Mouse (Mus musculus): ENCODE results near the gene Mmp11. TPM values are rescaled to one million over a fixed set of nuclear protein-coding genes. Genes with fewer than 3 reads are reported as not detected.
A peak's percentile ranks its signal among the peaks of the same experiment; 100 is the strongest.

The Mmp11 gene
- polyA plus RNA-seq, 1 experiment: 5.3 TPM

DNA sequence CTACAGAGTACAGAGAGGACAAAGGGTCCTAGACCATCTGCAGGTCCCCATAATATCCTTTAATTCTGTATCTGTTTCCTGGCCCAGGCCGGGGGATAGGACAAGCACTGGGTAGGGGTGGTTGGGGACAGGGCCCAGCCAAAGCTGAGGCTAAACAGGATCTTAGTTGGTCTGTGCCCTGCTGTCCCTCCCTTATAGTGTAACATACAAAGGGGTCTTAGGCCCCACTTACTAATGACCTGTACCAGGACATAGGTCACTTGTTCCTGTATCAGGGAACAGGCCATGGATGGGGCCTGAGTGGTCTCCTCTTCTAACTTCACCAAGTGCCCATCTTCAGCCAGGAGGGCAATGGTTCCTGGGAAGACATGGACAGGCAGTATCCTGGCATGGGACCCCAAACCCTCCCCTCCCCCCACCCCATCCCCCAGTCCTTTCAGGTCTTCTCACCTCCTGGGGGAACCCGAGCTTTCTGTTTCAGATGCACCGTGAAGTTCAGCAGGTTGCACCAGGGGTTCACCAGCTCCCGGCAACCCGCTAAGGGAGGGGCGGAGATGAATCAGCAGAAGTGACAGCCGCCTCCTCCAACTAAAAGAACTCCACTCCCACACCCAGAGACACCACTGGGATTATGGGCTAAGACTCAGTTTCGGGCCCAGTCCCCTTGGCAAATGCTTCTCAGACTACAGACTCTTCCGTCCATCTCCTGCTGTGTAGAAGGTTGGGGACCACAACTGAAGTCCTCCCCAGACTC is 3.4 kb upstream of the Mmp11 start:
- no peak for DNase-seq (ENCODE audit: low read depth, low spot score)
- WGBS: 64% methylated on average over 9 of the region's 9 CpGs

DNA sequence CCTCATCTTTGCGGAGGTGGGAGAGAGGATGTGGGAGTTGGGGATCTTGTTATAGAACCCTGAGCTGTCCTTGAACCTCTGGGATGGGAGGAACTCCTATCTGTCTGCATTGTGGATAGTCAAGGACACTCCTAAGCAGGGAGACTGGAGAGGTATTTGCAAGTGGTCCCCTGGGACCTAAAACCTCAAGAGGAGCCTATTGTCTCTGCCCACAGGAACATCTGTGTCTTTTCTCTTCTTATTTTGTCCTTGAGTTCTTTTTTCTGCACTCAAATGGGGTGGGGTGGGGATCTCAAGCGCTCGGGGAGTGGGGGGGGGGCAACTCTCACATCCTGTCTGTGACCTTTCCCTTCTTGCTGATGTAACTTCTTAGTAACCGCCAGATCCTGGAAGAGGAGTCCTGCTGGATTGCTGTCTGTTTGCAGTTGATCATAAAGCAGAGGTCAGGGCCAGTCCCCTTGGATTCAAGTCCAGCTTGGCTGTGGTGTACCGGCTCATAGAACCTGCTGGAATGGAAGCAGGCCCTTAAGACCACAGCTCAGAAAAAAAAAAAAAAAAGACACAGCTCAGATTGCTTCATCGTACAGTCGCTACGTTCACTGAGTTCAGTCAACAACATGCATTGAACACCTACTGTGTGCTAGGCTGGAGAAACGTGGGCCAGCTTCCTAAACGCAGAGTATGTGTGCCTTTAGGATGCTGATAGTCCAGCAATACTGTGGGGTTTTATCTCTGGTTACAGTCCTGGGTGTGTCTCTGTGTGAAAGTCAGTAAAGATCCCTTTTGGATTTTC is 1.8 kb upstream of the Mmp11 start:
- 54% methylated on average over 10 of the region's 10 CpGs for WGBS
- DNase-seq (ENCODE audit: low read depth, low spot score): no peak

DNA sequence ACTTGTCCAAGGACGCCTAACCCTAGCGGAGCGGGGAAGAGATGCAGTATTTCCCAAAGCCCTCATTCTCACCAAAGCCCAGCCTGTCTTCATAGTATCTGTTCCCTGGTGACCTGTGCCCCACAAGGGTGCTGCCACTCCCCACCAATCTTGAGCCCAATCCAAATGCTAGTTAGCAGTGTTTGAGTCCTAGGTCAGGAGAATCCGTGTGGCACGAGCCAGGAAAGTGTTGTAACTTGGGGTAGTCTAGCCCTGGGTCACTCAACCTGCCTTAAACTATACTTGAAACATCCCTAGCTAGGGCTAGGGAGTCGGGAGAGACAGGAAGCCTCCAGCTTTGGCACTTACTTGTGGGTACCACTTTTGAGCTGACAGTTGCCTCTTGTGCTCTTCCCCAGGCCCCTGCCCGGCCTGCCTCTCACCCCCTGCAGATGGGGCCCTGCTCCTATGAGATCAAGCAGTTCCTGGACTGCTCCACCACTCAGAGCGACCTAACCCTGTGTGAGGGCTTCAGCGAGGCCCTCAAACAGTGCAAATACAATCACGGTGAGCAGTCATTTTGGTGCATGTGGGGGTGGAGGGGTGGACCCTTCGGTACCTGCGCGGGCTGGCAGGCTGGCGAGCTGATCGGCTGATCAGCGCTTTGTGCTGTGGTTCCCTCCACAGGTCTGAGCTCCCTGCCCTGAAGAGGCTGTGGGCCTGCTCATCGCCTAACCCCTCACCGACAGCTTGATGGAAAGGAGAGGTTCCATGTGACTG is 792 bp upstream of the Mmp11 start:
- no peak for DNase-seq (ENCODE audit: low read depth, low spot score)
- 52% methylated on average over 18 of the region's 18 CpGs for WGBS

DNA sequence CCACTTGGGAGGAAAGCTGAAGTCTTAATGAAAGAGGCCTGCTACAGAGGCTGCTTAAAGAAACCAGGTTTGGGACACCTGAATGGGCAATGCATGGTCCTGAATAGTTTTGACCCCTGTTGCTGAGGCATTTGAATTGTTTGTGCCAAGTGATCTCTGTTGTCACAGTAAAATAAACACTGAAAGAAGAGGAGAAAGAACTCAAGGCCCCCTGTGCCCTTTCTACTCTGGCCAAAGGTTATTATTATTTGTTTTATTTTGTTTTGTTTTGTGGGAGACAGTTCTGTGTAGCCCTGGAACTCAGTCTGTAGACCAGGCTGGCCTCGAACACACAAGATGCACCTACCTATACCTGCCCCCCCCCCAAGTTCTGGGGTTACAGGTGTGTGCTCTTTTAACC is 1.3 kb downstream of the Mmp11 start:
- 60% methylated on average over 1 of the region's 1 CpGs for WGBS
- DNase-seq (ENCODE audit: low read depth, low spot score): no peak

DNA sequence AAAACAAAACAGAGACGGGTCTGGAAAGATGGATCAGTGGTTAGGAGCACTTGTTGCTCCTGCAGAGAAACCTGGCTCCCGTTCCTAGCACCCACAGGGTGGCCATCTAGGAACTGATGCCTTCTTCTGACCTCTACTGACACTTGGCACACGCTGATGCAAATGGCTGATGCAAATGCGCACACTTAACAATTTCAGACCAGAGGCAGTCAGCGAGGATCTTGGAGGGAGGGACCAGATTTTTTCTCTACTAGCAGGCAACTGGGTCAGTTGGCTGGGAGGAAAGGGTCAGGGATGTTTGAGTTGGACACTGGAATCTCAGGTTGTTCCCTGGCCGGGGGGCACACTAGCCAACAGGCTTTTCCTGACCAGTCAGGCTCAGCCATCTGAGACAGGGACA is 3.4 kb downstream of the Mmp11 start, which contains the start of gene Chchd10:
Chchd10 (plus strand) TSS at position 240 of the 400 bp plus-strand sequence.
- 68% methylated on average over 6 of the region's 6 CpGs for WGBS

DNA sequence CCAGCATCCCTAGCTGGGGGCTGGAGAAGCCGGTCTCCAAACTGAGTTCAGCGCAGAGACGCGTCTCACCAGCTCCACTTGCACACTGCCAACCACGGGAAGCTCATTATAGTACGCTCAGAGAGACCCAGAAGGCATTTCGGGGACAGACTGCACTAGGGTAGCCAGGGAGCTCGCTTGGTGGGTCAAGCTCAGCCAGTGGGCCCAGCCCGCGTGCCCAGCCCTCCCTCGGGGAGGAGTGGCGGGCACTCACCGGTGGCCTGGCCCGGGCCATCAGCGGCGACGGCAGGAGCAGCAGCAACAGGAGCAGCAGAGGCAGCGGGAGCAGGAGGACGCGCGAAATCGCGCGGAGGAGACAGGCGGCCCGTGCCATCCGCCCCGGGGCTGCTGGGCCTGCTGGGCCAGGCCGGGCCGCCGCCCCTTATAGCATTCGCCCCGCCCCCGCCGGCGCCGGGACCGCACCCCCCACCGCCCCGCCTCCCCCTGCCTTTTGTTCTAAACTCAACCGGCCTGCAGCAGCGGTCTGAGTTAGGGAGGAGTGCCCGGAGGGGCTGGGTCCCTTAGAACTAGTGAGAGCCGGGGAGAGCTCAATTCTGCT is 4.1 kb downstream of the Mmp11 start:
- WGBS: 5% methylated on average over 44 of the region's 44 CpGs

More for the DNA sequence above, 3.4 kb downstream of the Mmp11 start, which contains the start of gene Chchd10:
- no peak for DNase-seq (ENCODE audit: low read depth, low spot score)

DNA sequence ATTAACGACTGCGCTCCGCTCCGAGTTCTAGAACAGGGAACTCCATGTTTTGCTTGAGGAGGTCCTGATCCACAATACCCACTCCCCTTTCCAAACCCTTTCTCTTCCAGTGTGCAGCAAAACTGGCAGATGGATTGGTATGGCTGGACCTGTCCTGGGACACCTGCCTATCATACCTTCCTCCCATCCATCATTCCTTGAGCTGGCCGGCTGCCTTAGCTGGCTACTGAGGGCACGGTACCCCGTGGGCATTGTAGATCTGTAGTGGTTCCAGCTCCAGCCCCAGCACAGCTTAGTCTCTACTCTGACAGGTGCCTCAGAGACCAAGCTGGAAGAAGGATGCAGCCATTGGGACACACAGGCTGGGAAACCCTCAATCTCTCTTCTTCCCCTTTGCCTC is 5.0 kb downstream of the Mmp11 start:
- no peak for DNase-seq (ENCODE audit: low read depth, low spot score)
- WGBS: 36% methylated on average over 7 of the region's 7 CpGs

More for the DNA sequence above, 4.1 kb downstream of the Mmp11 start:
- DNase-seq (ENCODE audit: low read depth, low spot score): no peak

DNA sequence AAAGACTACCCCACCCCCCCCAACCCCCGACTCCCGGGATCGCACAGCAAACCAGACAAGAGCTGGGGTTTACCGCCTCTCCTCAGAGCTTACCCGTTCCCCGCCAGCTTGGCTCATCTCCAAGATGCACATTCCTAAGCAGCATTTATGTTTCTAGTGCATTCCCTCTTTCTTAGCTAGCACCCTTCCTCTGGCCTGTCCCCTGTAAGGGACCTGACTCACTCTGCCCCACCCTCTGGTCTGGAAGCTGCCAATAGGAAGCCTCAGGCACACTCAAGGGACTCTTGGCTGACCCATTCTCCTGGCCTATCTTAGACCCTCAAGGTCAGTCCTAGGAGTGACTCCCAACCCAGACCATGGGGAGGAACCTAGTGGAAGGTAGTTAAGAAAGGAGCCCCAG is 6.0 kb downstream of the Mmp11 start:
- WGBS: 9% methylated on average over 6 of the region's 6 CpGs
- no peak for DNase-seq (ENCODE audit: low read depth, low spot score)

DNA sequence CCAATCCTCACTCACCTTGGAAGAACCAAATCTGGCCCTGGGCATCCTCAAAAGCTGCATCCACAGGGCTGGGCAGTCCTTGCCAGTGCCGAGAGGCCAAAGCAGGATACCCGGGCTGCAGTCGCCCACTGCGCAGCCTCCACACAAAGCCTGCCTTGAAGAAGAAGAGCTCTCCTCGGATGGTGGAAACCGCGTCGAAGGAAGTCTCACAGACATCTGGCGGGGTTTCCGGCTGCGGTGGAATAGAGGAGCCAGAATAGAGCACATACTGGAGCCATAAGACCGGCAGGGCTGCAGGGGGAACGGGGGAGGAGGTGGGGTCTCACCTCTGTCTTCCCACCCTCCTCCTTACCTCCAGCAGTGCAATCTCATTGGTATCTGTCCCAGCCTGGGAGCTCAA is 9.9 kb downstream of the Mmp11 start:
- WGBS: 90% methylated on average over 13 of the region's 13 CpGs
- DNase-seq (ENCODE audit: low read depth, low spot score): no peak

DNA sequence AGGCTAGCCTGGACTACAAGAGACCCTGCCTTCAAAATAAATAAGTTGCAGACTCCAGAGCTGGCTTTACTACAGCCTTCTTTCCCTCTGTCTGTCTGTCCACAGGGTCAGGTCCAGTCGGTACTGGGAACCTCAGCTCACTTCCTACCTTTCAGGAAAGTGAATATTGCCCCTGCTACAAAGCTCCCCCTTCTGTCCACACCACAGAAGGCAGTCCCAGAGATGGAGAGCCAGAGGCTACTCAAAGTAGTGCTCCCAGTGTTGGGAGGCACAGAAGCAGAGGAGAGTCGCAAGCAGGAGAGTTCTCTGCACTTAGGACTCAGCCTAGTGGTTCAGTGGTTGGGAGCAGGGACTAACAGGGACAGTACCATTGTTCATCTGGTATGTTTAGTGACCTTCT is 12.0 kb downstream of the Mmp11 start:
- DNase-seq (ENCODE audit: low read depth, low spot score): no peak
- WGBS: 53% methylated on average over 2 of the region's 2 CpGs

DNA sequence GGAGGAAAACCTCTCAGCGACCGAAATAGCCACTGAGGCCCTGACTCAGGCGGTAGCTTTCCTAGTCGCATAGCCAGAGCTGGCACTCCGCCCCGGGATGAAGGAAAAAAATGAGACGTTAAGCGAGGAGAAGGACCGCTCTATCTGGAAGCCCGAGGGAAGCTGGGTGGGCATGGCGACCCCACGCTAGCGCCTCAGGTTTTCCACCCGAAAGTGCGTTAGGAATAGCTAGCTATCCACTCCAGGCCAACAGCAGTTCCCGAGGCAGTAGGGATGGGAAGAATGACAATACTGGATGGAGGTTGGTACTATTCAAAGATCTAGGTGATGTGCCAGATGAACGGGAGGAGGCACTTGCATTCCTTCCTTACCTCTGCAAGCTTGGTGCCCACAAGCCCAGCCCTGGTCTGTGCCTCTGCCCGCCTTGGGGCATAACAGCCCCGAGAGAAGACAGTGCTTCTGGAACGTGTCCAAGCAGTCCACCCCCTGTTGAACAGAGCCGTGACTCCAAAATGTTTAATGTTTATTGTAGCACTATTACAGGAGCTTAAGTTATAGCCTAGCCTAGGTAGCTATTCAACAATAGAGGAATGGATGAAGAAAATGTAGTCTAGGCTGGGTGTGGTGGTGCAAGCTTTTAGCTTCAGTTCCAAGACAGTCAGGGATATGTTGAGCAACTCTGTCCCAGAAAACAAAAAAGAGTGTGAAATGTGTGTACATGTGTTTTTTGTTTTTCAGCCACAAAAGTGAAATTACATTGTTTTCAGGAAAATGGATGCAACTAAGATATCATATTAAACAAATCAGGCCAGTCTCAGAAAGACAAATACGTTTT is 14.4 kb downstream of the Mmp11 start:
- DNase-seq (ENCODE audit: low read depth, low spot score): no peak
- 4% methylated on average over 22 of the region's 22 CpGs for WGBS

DNA sequence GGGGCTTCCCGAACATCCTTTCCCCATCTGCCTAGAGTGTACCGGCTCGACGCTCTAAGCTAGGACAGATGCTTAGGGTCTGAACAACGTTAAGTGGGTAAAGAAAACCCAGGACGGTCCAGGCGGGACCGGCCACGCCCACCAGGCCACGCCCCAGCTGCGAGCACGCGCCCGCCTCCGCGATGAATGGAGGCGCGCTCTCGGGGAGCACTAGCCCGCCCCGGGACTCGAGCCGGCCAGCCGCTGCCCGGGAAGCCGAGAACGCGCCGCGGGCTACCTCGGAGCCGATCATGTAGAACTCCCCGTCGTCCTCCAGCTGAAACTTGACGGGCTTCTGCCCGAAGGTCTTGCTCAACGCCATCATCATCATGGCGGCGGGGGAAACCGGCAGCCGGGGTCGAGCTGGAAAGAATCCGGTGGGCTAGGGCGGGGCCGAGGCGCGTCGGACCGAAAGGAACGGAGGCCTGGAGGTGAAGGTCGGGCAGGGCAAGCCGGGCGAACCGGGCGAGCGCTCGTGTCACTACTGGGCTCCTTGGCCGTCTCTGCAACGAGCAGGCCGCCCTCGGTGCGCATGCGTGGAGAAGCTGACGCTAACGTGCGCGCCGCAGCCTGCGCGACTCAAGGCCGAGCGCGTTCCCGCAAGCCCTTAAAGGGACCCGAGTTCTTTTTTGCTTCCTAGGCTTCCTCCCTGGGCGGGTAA is 15.1 kb downstream of the Mmp11 start, which contains the start of gene Smarcb1:
Smarcb1 (minus strand) TSS at position 592 of the 700 bp plus-strand sequence.
- DNase-seq (ENCODE audit: low read depth, low spot score): peak; percentile 84
- WGBS: under 1% methylated on average over 76 of the region's 76 CpGs

DNA sequence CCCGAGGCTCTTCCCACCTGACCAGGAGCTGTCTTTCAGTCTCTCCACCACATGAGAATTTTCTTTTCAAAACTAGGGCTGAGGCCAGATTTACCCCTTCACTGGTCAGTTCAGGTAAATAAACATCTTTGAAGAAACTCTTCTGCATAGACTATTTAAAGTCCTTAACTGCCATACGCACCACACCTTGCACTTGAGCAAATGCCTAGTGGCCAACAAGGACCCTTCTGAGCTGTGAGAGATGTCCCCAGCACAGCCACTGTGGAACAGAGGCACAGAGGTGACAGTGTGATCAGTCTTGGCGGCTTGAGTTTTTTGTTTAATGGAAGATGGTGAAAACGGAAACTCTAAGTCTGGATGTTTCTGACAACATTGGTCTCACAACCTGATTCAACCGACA is 17.3 kb downstream of the Mmp11 start:
- no peak for DNase-seq (ENCODE audit: low read depth, low spot score)
- WGBS: 81% methylated on average over 5 of the region's 5 CpGs

DNA sequence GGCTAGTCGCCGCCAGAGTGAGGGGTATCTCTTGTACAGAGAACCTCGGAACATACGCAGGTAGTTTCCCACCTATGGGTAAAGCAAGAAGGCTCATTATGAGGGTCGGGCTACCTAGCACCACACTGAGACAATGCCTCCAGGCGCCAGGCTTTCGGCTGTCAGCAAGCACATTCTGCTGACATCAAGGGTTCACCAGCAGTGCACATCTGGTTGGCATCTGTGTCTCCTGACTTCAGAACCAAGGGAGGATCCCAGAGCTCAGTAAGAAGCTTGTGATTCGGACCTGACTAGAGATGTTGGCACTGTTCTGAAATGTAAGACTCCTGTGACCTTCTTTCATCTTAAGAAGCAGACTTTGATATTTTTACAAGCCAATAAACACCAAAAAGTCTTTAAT is 19.5 kb downstream of the Mmp11 start:
- DNase-seq (ENCODE audit: low read depth, low spot score): no peak
- 81% methylated on average over 8 of the region's 8 CpGs for WGBS

DNA sequence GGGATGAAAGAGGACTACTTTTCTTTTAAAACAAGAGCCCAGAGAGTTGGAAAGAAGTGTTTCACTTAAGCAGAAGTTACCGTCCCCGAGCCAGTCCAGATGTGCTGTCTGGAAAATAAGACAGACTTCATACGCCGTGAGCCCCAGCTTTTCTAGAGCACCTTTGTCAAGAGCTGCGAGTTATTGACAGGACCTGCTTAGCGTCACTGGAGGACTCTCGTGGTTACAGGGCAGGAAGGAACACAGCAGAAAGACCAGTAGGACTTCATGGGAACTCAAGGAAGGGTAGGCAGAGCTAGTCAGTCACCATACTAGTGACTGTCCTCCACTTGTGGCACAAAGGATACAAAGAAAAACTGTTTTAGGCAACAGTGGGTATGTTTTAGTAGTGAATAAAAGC is 20.7 kb downstream of the Mmp11 start:
- DNase-seq (ENCODE audit: low read depth, low spot score): no peak
- 78% methylated on average over 7 of the region's 7 CpGs for WGBS

DNA sequence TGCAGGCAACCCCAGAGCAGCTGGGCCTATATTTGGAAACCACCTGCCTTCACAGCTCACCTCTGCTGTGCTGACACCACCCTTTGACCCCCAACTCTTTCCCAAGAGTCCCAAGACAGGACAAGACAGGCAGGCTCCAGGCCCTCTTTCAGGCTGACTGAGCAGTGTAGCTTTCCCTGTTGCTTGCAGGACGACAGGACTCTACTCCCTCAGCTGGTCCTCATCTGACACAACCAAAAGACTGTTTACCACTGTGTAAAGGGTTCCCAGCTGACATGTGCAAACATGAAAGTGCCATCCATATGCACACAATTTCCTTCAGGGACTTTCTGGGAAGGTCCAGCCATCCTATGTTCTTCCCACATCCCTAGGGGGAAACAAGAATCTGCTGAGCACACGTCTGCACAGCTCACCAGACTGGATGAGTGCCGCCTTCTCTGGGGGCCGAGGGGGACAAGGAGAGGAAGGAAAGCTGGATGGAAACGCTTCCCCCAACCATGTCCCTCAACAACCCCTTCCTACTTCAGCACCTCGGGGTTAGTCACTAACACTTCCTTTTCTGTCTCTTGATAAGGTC is 23.2 kb downstream of the Mmp11 start:
- WGBS: 63% methylated on average over 6 of the region's 6 CpGs

DNA sequence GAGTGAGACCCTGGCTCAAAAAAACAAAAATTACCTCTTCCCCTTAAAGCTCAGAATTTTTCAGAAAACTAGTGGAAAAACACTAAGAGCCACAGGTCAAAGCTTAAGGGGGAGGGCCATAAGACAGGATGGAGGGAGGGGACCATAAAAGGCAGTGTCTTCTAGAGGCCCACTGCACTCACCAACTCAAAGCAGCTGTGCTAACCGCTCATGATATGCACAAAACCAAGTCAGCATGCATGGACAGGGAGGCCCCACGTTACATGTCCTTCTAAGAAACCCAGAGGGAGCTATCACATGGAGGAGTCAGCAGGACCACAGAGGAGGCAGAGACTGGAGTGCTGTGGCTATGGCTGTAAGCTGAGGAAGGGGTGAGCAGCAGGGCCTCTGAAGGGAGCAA is 25.6 kb downstream of the Mmp11 start:
- 87% methylated on average over 2 of the region's 2 CpGs for WGBS
- DNase-seq (ENCODE audit: low read depth, low spot score): no peak

More for the DNA sequence above, 23.2 kb downstream of the Mmp11 start:
- no peak for DNase-seq (ENCODE audit: low read depth, low spot score)

DNA sequence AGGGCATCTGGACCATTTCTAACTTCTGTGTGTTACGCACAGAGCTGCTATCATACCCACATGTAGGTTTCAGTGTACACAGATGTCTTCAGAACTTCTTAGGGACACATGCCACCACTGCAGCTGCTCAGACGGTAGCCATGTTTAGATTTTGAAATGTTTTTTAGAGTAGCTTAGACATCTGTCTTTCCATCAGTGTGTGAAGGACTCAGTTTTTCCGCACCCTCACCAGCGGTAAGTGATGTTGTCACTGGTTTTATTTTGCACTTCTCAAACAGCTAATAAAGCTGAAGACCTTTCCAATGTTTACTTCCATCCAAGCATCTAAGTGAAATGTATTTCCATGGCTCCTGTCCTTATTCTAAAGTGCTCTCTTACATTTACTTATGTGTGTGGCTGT is 29.4 kb downstream of the Mmp11 start:
- WGBS: 89% methylated on average over 4 of the region's 4 CpGs
- DNase-seq (ENCODE audit: low read depth, low spot score): no peak
